Mouse (Mus musculus) retina, postnatal 7 days (tissue): ENCODE measurements around the gene Olfr71.

ENCODE experiments used
- DNase-seq: peaks from one replicate; pipeline ENCODE4 v3.0.0-alpha.2; 2012; ENCODE audit warnings: low read depth, low spot score

Olfr71 gene

GRCm38 (mm10) chr4:43656339-43657109 lies 53.5 kb downstream of the Olfr71 start, which contains the start of gene Hint2:
Hint2 (minus strand) TSS chr4:43656466.
- DNase-seq = peak; percentile 96

GRCm38 (mm10) chr4:43655656-43656338 lies 54.3 kb downstream of the Olfr71 start:
- DNase-seq = no peak
